Mouse (Mus musculus): Measurements from ENCODE around the gene Dstyk.

DNA sequence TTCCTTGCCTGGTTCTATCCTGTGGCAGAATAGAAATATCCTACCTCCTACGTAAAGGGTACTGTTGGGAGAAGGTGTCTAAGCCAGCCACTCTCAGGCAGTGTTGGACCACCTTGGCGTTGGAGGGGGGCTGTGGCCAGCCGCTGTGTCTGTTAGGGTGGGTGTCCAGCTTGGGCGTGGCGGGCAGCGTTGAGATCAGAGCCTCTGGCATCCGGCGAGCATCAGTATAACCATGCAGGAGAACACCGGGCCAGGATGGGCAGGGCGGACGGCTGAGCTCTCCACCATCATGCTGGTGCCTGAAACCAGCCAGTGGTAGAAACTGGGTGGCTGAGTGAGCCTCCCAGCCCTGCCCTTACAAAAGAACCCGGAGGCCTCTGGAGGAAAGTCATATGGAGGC is 98.0 kb downstream of the Dstyk start:
- no peak for TF ChIP-seq CTCF (IDR thresholded peaks at IDR 0.05; ENCODE audit: borderline replicate concordance, insufficient read depth, low read length)
- TF ChIP-seq POLR2A (IDR thresholded peaks at IDR 0.05; ENCODE audit: low read depth, low read length) = no peak

Measured in embryonic fibroblast, embryonic 13.5 days (primary cell).